Mouse (Mus musculus) forebrain, embryonic 10.5 days (tissue): ENCODE measurements around the gene Eif3k. TPM values are rescaled to one million over a fixed set of nuclear protein-coding genes. Genes with fewer than 3 reads are reported as not detected.

Source experiments
- DNase-seq: peaks from one replicate; pipeline ENCODE4 v3.0.0-alpha.2; 2017; ENCODE audit warnings: low spot score; ENCODE audit errors: extremely low spot score
- H3K27ac ChIP-seq: fragments of 300-500 bp; sonication (generic); 2 replicates; pipeline ENCODE4 v1.5.1; 2016; ENCODE audit warnings: mild to moderate bottlenecking
- H3K27me3 ChIP-seq: fragments of 300-500 bp; sonication (generic); 2 replicates; pipeline ENCODE4 v1.6.1; 2016; ENCODE audit warnings: mild to moderate bottlenecking; ENCODE audit not compliant: poor library complexity, severe bottlenecking
- H3K36me3 ChIP-seq: fragments of 300-500 bp; sonication (generic); replicated peaks from 2 replicates; pipeline ENCODE4 v1.6.1; 2016; ENCODE audit warnings: mild to moderate bottlenecking, moderate library complexity
- H3K4me1 ChIP-seq: fragments of 300-500 bp; sonication (generic); 2 replicates; pipeline ENCODE4 v1.6.1; 2016
- H3K4me3 ChIP-seq: fragments of 300-500 bp; sonication (generic); 2 replicates; pipeline ENCODE4 v1.5.1; 2016; ENCODE audit warnings: mild to moderate bottlenecking, moderate library complexity
- H3K9me3 ChIP-seq: fragments of 300-500 bp; sonication (generic); 2 replicates; pipeline ENCODE4 v1.6.1; 2016; ENCODE audit warnings: mild to moderate bottlenecking, moderate library complexity
- WGBS: fragments of 180-500 bp; shearing (Covaris S2); methylation state at CpG from one replicate; pipeline ENCODE4 v1.1.7; 2016; 5-methylcytosine and 5-hydroxymethylcytosine counted together
- polyA plus RNA-seq: library from polyadenylated mRNA; unstranded; fragments of >200 nt; fragmentation: Nextera tagmentation; extraction: Ambion mirVana; gene quantifications from 2 replicates; pipeline ENCODE4 v1.2.1, GENCODE M21; 2016

Eif3k gene
- polyA plus RNA-seq, 1 experiment from 2014 or later, result 415 TPM

- Histone ChIP-seq H3K27me3 (no peaks in the 10 kb centered on the region), H3K4me1 (peaks cover 91% of the 10 kb centered on the region), H3K9me3 (no peaks in the 10 kb centered on the region), H3K36me3 (peaks cover 47% of the 10 kb centered on the region), H3K27ac (peak overlapping the region; percentile 84), H3K4me3 (peak overlapping the region; percentile 34)
- peak; percentile 69 for DNase-seq
- 7% methylated on average over 2 of the region's 2 CpGs for WGBS
Observed at GRCm38 (mm10) chr7:28953476-28954376, 27.9 kb downstream of the Eif3k start.

DNA sequence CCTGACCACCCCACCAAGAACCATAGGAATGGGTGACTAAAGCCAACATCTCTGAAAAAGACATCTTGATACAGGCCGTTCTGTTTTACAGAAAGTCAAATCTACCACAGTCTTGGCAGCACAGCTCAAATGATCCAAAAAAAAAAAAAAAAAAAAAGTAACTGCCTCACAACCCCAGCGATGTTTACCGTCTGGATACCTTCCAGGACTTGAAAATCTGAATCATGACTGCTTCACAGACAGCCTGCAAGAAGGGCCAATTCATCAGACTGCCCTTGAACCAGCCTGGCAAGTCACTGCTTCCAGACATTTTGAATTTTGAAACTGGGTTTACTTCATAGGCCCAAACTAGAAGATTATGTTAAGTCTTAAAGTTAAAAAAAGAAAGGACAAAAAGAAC lies 28.9 kb downstream of the Eif3k start:
- no peak for DNase-seq
- H3K4me3 ChIP-seq, result peak overlapping the region; percentile 34; the same call in 1 of the 2 replicates
- no peaks in the 10 kb centered on the region for H3K9me3 ChIP-seq
- no peaks in the 10 kb centered on the region for H3K27me3 ChIP-seq
- peaks cover 91% of the 10 kb centered on the region for H3K4me1 ChIP-seq
- H3K27ac ChIP-seq, result peak overlapping the region; percentile 84
- H3K36me3 ChIP-seq, result peaks cover 52% of the 10 kb centered on the region
- 49% methylated on average over 3 of the region's 3 CpGs for WGBS

- H3K27ac ChIP-seq, result peak overlapping the region; percentile 84; the same call in 1 of the 2 replicates
- WGBS, result 93% methylated on average over 2 of the region's 2 CpGs
- no peak overlapping the region for H3K4me3 ChIP-seq
- no peaks in the 10 kb centered on the region for H3K27me3 ChIP-seq
- H3K4me1 ChIP-seq, result peaks cover 91% of the 10 kb centered on the region
- H3K36me3 ChIP-seq, result peaks cover 57% of the 10 kb centered on the region
- no peaks in the 10 kb centered on the region for H3K9me3 ChIP-seq
- no peak for DNase-seq
Observed at GRCm38 (mm10) chr7:28951764-28952163, 29.9 kb downstream of the Eif3k start.

GRCm38 (mm10) chr7:28950346-28951037 lies 31.2 kb downstream of the Eif3k start:
- Histone ChIP-seq H3K9me3 (no peaks in the 10 kb centered on the region), H3K27ac (no peak overlapping the region), H3K4me3 (no peak overlapping the region), H3K36me3 (peaks cover 50% of the 10 kb centered on the region), H3K4me1 (peaks cover 98% of the 10 kb centered on the region), H3K27me3 (no peaks in the 10 kb centered on the region)
- WGBS, result 93% methylated on average over 10 of the region's 10 CpGs
- DNase-seq, result no peak

DNA sequence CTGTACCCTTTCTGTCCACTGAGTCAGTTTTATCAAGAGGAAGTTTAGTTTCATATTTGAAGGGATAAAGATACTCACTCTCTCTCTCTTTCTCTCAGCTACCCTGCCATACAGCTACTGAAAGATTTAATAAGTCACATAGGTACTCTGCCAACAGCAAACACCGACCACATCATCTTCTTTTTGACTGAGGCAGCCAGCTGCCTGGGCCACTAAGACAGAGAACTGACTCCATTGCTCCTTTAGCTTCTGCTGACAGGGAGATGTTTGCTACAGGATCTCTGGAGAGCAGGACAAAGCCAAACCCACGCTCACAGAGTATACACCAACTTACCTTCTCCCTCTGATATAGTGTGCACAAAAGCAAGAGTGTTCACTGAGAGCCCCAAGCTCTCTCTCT lies 32.4 kb downstream of the Eif3k start:
- Histone ChIP-seq H3K9me3 (no peaks in the 10 kb centered on the region), H3K4me1 (peaks cover 98% of the 10 kb centered on the region), H3K27ac (0 out of 2 replicates have a peak overlapping the region, but pooled peaks have one; percentile 31), H3K27me3 (no peaks in the 10 kb centered on the region), H3K4me3 (no peak overlapping the region), H3K36me3 (peaks cover 42% of the 10 kb centered on the region)
- 88% methylated on average over 2 of the region's 2 CpGs for WGBS
- DNase-seq, result no peak

- DNase-seq, result no peak
- H3K4me3 ChIP-seq, result no peak overlapping the region
- no peaks in the 10 kb centered on the region for H3K27me3 ChIP-seq
- H3K27ac ChIP-seq, result no peak overlapping the region; the same call in 1 of the 2 replicates
- H3K36me3 ChIP-seq, result peaks cover 45% of the 10 kb centered on the region
- H3K4me1 ChIP-seq, result peaks cover 98% of the 10 kb centered on the region
- H3K9me3 ChIP-seq, result no peaks in the 10 kb centered on the region
- 88% methylated on average over 7 of the region's 7 CpGs for WGBS
Observed at GRCm38 (mm10) chr7:28948746-28949145, 32.9 kb downstream of the Eif3k start.

GRCm38 (mm10) chr7:28946271-28946610 lies 35.4 kb downstream of the Eif3k start:
- 38% methylated on average over 1 of the region's 1 CpGs for WGBS
- H3K36me3 ChIP-seq, result peaks cover 64% of the 10 kb centered on the region
- no peak for DNase-seq

GRCm38 (mm10) chr7:28945416-28946270 lies 36.0 kb downstream of the Eif3k start:
- 28% methylated on average over 10 of the region's 10 CpGs for WGBS
- peak overlapping the region; percentile 25; the same call in 1 of the 2 replicates for H3K4me3 ChIP-seq
- no peaks in the 10 kb centered on the region for H3K27me3 ChIP-seq
- peak; percentile 48 for DNase-seq
- peaks cover 66% of the 10 kb centered on the region for H3K36me3 ChIP-seq
- H3K9me3 ChIP-seq, result no peaks in the 10 kb centered on the region
- H3K4me1 ChIP-seq, result peaks cover 94% of the 10 kb centered on the region
- peak overlapping the region; percentile 85 for H3K27ac ChIP-seq

More at GRCm38 (mm10) chr7:28946271-28946610, 35.4 kb downstream of the Eif3k start:
- peaks cover 94% of the 10 kb centered on the region for H3K4me1 ChIP-seq
- peak overlapping the region; percentile 25 for H3K4me3 ChIP-seq
- H3K9me3 ChIP-seq, result no peaks in the 10 kb centered on the region
- H3K27me3 ChIP-seq, result no peaks in the 10 kb centered on the region
- peak overlapping the region; percentile 85 for H3K27ac ChIP-seq

DNA sequence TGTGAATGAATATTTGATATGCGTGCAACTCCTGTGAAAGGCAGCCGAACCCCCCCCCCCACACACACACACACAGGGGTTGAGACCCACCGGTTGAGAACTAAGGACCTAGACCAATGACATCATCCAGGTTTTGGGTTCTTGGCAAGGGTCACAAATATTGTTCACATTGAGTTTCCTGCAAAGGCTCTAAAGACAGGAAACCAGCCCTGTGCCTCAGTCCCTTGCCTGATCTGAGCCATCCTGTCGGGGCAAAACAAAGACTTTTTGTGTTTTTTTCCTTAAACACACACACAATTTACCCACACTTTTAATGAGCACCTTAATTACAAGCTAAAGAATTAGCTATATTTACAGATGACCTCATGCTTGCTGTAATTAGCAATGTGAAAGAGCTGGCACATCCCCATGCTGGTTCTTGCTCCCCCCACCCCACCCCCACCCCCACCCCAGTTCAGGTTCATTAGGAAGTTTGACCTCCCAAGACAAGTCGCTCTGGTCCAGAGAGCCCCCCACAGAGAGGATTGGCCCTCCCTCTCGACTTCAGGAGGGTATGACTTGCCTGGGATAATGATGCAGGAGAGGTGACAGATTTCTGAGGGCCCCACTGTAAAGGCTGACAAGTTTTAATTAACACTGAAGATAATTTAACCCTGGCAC lies 36.8 kb downstream of the Eif3k start:
- DNase-seq, result no peak
- Histone ChIP-seq H3K4me3 (peak overlapping the region; percentile 25; the same call in 1 of the 2 replicates), H3K9me3 (no peaks in the 10 kb centered on the region), H3K4me1 (peaks cover 96% of the 10 kb centered on the region), H3K27ac (peak overlapping the region; percentile 85), H3K27me3 (no peaks in the 10 kb centered on the region), H3K36me3 (peaks cover 67% of the 10 kb centered on the region)
- 34% methylated on average over 6 of the region's 6 CpGs for WGBS

DNA sequence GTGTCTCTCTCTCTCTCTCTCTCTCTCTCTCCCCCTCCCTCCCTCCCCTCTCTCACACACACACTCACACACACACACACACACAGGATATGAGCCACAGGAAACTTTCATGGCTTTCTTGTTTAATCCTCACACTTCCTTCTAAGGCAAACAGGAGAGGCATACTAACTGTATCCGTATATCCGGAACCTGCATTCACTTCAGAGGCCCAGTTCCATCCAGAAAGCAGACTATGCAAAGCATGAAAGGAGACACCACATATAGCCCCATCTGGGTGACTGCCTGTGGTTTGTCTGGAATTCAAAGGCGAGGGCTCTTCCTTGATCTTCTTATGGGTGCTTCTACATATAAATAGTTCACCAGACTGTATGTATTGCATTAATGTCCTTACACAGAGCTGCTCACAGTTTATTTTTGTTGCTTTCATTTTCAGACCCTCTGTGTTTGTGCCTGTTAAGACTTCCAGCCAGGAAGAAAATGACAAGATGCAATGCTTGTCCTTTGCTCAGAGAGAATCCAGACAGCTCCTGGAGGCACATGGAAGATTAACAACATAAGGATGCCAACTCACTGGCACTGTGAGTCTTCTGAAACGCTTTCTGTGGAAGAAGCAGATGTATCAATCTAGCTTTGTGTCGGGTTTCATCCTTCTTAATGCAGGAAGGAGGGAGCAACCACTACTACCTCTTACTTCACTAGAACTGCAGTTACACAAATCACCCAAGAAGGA lies 38.0 kb downstream of the Eif3k start:
- Histone ChIP-seq H3K4me3 (no peak overlapping the region), H3K9me3 (no peaks in the 10 kb centered on the region), H3K27me3 (no peaks in the 10 kb centered on the region), H3K36me3 (peaks cover 68% of the 10 kb centered on the region), H3K4me1 (peaks cover 96% of the 10 kb centered on the region), H3K27ac (peak overlapping the region; percentile 42; the same call in 1 of the 2 replicates)
- DNase-seq, result no peak
- WGBS, result 83% methylated on average over 5 of the region's 5 CpGs

GRCm38 (mm10) chr7:28941542-28941941 lies 40.1 kb downstream of the Eif3k start:
- no peak for DNase-seq
- WGBS, result 86% methylated on average over 4 of the region's 4 CpGs
- Histone ChIP-seq H3K9me3 (no peaks in the 10 kb centered on the region), H3K4me1 (peaks cover 95% of the 10 kb centered on the region), H3K4me3 (no peak overlapping the region), H3K36me3 (peaks cover 69% of the 10 kb centered on the region), H3K27ac (peak overlapping the region; percentile 45; the same call in 1 of the 2 replicates), H3K27me3 (no peaks in the 10 kb centered on the region)
